Mouse (Mus musculus): ENCODE results near the gene Rbl1.

GRCm38 (mm10) chr2:157170626-157171025, 33.7 kb downstream of the Rbl1 start:
- TF ChIP-seq EP300 (IDR thresholded peaks at IDR 0.05; ENCODE audit: insufficient read depth, low read depth, low read length) (no peak), POLR2A (IDR thresholded peaks at IDR 0.05; ENCODE audit: insufficient read depth, low read depth, low read length) (no peak)
